Mouse (Mus musculus) MEL (cell line): ENCODE data around the gene Chst15.

Experiments used
- GATA1 ChIP-seq: IDR thresholded peaks from 2 replicates; pipeline ENCODE4 v1.6.1; 2011; ENCODE audit warnings: low read depth, low read length, improper control_type of control experiment
- JUND ChIP-seq: IDR thresholded peaks from 2 replicates; pipeline ENCODE4 v1.6.1; 2011; ENCODE audit warnings: low read depth, mild to moderate bottlenecking, improper control_type of control experiment, low read length
- NRF1 ChIP-seq: IDR thresholded peaks from 2 replicates; pipeline ENCODE4 v1.6.1; 2014; ENCODE audit warnings: low read depth, mild to moderate bottlenecking, inconsistent platforms, low read length, improper control_type of control experiment, moderate library complexity; ENCODE audit not compliant: poor library complexity, insufficient read depth, severe bottlenecking
- TCF12 ChIP-seq: IDR thresholded peaks from 2 replicates; pipeline ENCODE4 v1.6.1; 2014; ENCODE audit warnings: low read depth, mild to moderate bottlenecking, inconsistent platforms, low read length, improper control_type of control experiment, moderate library complexity

- TF ChIP-seq TCF12 = no peak
- TF ChIP-seq NRF1 = no peak
- no peak for TF ChIP-seq JUND
- TF ChIP-seq GATA1 = no peak
These were observed 4.6 kb downstream of the Chst15 start for GRCm38 (mm10) chr7:132312396-132312795.
